8 mouse cellular contexts compared by ENCODE assay signal in the genomic region with DNA sequence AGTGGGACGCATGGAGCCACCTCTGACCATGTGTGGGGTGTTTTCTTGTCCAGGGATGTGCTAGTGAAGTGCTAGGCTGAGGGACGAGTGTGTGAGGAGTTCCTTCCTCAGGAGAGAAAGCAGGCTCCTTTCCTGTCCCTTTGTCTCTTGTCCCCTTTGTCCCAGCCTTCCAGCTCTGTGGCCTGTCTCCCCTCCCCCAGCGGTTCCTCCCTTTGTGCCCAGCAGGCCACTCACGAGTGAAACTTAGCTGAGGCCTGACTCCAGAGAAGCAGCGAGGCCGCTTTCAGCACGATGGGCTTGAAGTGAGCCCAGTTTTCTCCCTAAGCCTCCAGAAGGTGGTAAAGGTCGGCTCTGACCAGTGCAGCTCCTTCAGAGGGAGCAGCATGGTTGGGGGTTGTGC. TPM values are rescaled to one million over a fixed set of nuclear protein-coding genes. Genes with fewer than 3 reads are reported as not detected.
DNase-seq lines count a peak whose midpoint lies in the region; ATAC-seq and TF ChIP-seq lines count a peak whose summit lies in the region.
"Had no signal": no experiment of that assay in that cellular context is flagged by ENCODE, and none has a peak within 500 bp of the region (broad histone marks: within the 10 kb centered on the region; RNA-seq: fewer than 3 reads in every experiment).

No protein-coding gene starts in this region.

- peak overlapping the region; percentile 63 for H3K9ac ChIP-seq in heart, embryonic 16.5 days (ENCODE audit: low read length)
- H3K9ac ChIP-seq in lung, postnatal 0 days (replicated peaks; ENCODE audit: low read depth), result no peak overlapping the region
- H3K9ac ChIP-seq: liver, embryonic 14.5 days had no signal

- peak; percentile 27 for DNase-seq in thymus, postnatal 4 days
- DNase-seq in thymus, adult 2 months, result no peak
- no peak for DNase-seq in lung, postnatal 0 days (ENCODE audit: low spot score)
- no peak for DNase-seq in thymus, postnatal 0 days (ENCODE audit: low spot score)
- no peak for DNase-seq in right cerebral cortex, postnatal 14 days
- no peak for DNase-seq in layer of hippocampus, adult 9-11 months

- no peak for TF ChIP-seq POLR2A in thymus, adult 2 months (IDR thresholded peaks at IDR 0.05; ENCODE audit: control insufficient read depth, extremely low read depth, insufficient read depth, low read length, poor library complexity)

- TF ChIP-seq EP300 in lung, postnatal 0 days (IDR thresholded peaks at IDR 0.05), result no peak

- ATAC-seq in heart, embryonic 16.5 days (replicated peaks; ENCODE audit: extremely low read depth, insufficient read depth, low FRiP score), result 0 out of 2 replicates have a peak, but pooled peaks have one; percentile 28
- peak; percentile 39; the same call in 1 of the 2 replicates for ATAC-seq in lung, postnatal 0 days

- H3K36me3 ChIP-seq in thymus, adult 2 months (ENCODE audit: control insufficient read depth, insufficient read depth, low read length), result no peaks in the 10 kb centered on the region; the same call in 1 of the 2 replicates
- H3K36me3 ChIP-seq in heart, embryonic 16.5 days (ENCODE audit: control insufficient read depth, insufficient read depth), result no peaks in the 10 kb centered on the region
- no peaks in the 10 kb centered on the region for H3K36me3 ChIP-seq in lung, postnatal 0 days (ENCODE audit: insufficient read depth, low read length)

- 63% methylated on average over 8 of the region's 8 CpGs for WGBS in thymus, adult 2 months
- WGBS in heart, embryonic 16.5 days, result 30% methylated on average over 8 of the region's 8 CpGs
- 33% methylated on average over 8 of the region's 8 CpGs for WGBS in lung, postnatal 0 days

- H3K27me3 ChIP-seq in thymus, adult 2 months (ENCODE audit: control insufficient read depth, insufficient read depth, low read length), result no peaks in the 10 kb centered on the region
- H3K27me3 ChIP-seq in heart, embryonic 16.5 days (ENCODE audit: control insufficient read depth, insufficient read depth, low read length), result no peaks in the 10 kb centered on the region
- H3K27me3 ChIP-seq in lung, postnatal 0 days (replicated peaks; ENCODE audit: insufficient read depth, low read length), result no peaks in the 10 kb centered on the region

- peaks cover 80% of the 10 kb centered on the region for H3K4me1 ChIP-seq in thymus, adult 2 months (replicated peaks; ENCODE audit: control insufficient read depth, insufficient read depth, low read length)
- peaks cover 70% of the 10 kb centered on the region for H3K4me1 ChIP-seq in heart, embryonic 16.5 days (ENCODE audit: control insufficient read depth, insufficient read depth, low read length)
- peaks cover 3% of the 10 kb centered on the region; the same call in 1 of the 2 replicates for H3K4me1 ChIP-seq in lung, postnatal 0 days (ENCODE audit: insufficient read depth, low read depth, low read length)

- TF ChIP-seq CTCF in thymus, adult 2 months (IDR thresholded peaks at IDR 0.05; ENCODE audit: borderline replicate concordance, control insufficient read depth, extremely low read depth, insufficient read depth, low read length, poor library complexity), result no peak
- no peak for TF ChIP-seq CTCF in lung, postnatal 0 days (IDR thresholded peaks at IDR 0.05)

- no peaks in the 10 kb centered on the region for H3K9me3 ChIP-seq in heart, embryonic 16.5 days (replicated peaks; ENCODE audit: control insufficient read depth, low read length)
- no peaks in the 10 kb centered on the region for H3K9me3 ChIP-seq in lung, postnatal 0 days (ENCODE audit: low read length)

- no peak overlapping the region for H3K4me2 ChIP-seq in heart, embryonic 16.5 days (ENCODE audit: low read depth, low read length)
- no peak overlapping the region for H3K4me2 ChIP-seq in lung, postnatal 0 days (replicated peaks; ENCODE audit: low read depth, low read length)

- no peak overlapping the region for H3K4me3 ChIP-seq in thymus, adult 2 months (ENCODE audit: control insufficient read depth, insufficient read depth, low read length)
- H3K4me3 ChIP-seq in heart, embryonic 16.5 days (ENCODE audit: low read length), result no peak overlapping the region
- no peak overlapping the region for H3K4me3 ChIP-seq in lung, postnatal 0 days (ENCODE audit: low read depth, low read length)

- H3K27ac ChIP-seq in thymus, adult 2 months (ENCODE audit: control insufficient read depth, insufficient read depth, low read length), result no peak overlapping the region
- peak overlapping the region; percentile 64 for H3K27ac ChIP-seq in heart, embryonic 16.5 days (ENCODE audit: low read length)
- 0 out of 2 replicates have a peak overlapping the region, but pooled peaks have one; percentile 29 for H3K27ac ChIP-seq in lung, postnatal 0 days (ENCODE audit: low read length)
- H3K27ac ChIP-seq: liver, embryonic 14.5 days had no signal

RNA-seq across cellular contexts. Expression of a gene that starts 26.2 kb away (rescaled TPM):
- polyA plus RNA-seq in thymus, adult 2 months (2012; rRNA removed), result 130 and 147 TPM in 2 replicates
- 51.2 and 52.9 TPM in 2 replicates for polyA plus RNA-seq in heart, embryonic 16.5 days (2015; fragmentation: Nextera tagmentation; extraction: Ambion mirVana)
- 40.2 and 49.8 TPM in 2 replicates for polyA plus RNA-seq in lung, postnatal 0 days (2015; fragmentation: Nextera tagmentation; extraction: Ambion mirVana)
- 93.6 and 106 TPM in 2 replicates for polyA plus RNA-seq in thymus, postnatal 0 days (2015; fragmentation: Nextera tagmentation; extraction: Ambion mirVana)
